Mouse (Mus musculus) c-Kit-positive CD71-positive TER-119-positive erythroid progenitor cells, embryonic 14.5 days (primary cell): ENCODE measurements around the gene Rbm7.
"Not testable (repeated sequence)": the region's sequence is repeated elsewhere in the genome, so short reads cannot be mapped to it uniquely, and the experiment has no call there.

ENCODE experiments used
- DNase-seq: peaks from one replicate; pipeline ENCODE4 v3.0.0-alpha.2; 2013; ENCODE audit warnings: low spot score

Rbm7 gene

GRCm38 (mm10) chr9:48480411-48481213 is 14.5 kb downstream of the Rbm7 start, which contains the start of gene Rexo2:
Gene Rexo2 (minus strand): TSS chr9:48480623.
- peak; percentile 95 for DNase-seq

GRCm38 (mm10) chr9:48479838-48480410 is 15.2 kb downstream of the Rbm7 start:
- peak; percentile 47 for DNase-seq

- DNase-seq = no peak
These were observed 16.3 kb downstream of the Rbm7 start for GRCm38 (mm10) chr9:48478808-48479207.

- DNase-seq = peak; percentile 45
These were observed 18.6 kb downstream of the Rbm7 start for GRCm38 (mm10) chr9:48476236-48477165.

- DNase-seq = no peak
These were observed 20.7 kb downstream of the Rbm7 start for GRCm38 (mm10) chr9:48474367-48474766.

GRCm38 (mm10) chr9:48473131-48473530 is 22.0 kb downstream of the Rbm7 start:
- no peak for DNase-seq

GRCm38 (mm10) chr9:48472441-48473025 is 22.6 kb downstream of the Rbm7 start:
- DNase-seq = no peak

GRCm38 (mm10) chr9:48467471-48467870 is 27.6 kb downstream of the Rbm7 start:
- DNase-seq = not testable (repeated sequence)

GRCm38 (mm10) chr9:48466804-48467203 is 28.3 kb downstream of the Rbm7 start:
- peak; percentile 61 for DNase-seq

GRCm38 (mm10) chr9:48465671-48466070 is 29.4 kb downstream of the Rbm7 start:
- DNase-seq = no peak

- DNase-seq = no peak
These were observed 33.6 kb downstream of the Rbm7 start for GRCm38 (mm10) chr9:48461545-48461944.

- no peak for DNase-seq
These were observed 34.4 kb downstream of the Rbm7 start for GRCm38 (mm10) chr9:48460720-48461119.

GRCm38 (mm10) chr9:48459391-48459790 is 35.7 kb downstream of the Rbm7 start:
- DNase-seq = no peak

GRCm38 (mm10) chr9:48458879-48459278 is 36.2 kb downstream of the Rbm7 start:
- no peak for DNase-seq

- DNase-seq = no peak
These were observed 39.1 kb downstream of the Rbm7 start for GRCm38 (mm10) chr9:48455961-48456360.

GRCm38 (mm10) chr9:48450066-48450465 is 45.0 kb downstream of the Rbm7 start:
- no peak for DNase-seq

GRCm38 (mm10) chr9:48447783-48448209 is 47.3 kb downstream of the Rbm7 start:
- DNase-seq = peak; percentile 49

GRCm38 (mm10) chr9:48444821-48445220 is 50.3 kb downstream of the Rbm7 start:
- DNase-seq = no peak

GRCm38 (mm10) chr9:48443873-48444272 is 51.2 kb downstream of the Rbm7 start:
- DNase-seq = no peak
